Mouse (Mus musculus) ES-Bruce4 (cell line): ENCODE measurements around the gene Sik1.

Source experiments
- CTCF ChIP-seq: IDR thresholded peaks from one replicate; pipeline ENCODE4 v1.8.1; 2011; ENCODE audit warnings: low read depth, low read length
- EP300 ChIP-seq: IDR thresholded peaks from 2 replicates; pipeline ENCODE4 v1.6.1; 2011; ENCODE audit warnings: low read depth, low read length; ENCODE audit not compliant: insufficient read depth
- POLR2A ChIP-seq: IDR thresholded peaks from one replicate; pipeline ENCODE4 v1.8.1; 2011; ENCODE audit warnings: low read length; ENCODE audit not compliant: insufficient read depth

GRCm38 (mm10) chr17:31826669-31827068, 28.9 kb downstream of the Sik1 start:
- TF ChIP-seq CTCF (no peak), POLR2A (no peak), EP300 (no peak)
